Mouse (Mus musculus) lung, embryonic 14.5 days (tissue): ENCODE measurements at regions not wholly inside any gene's neighbourhood (a gene's known extent, or its start where the extent isn't known, plus 50 kb on each side); places are given as distances from the start of the nearest gene placed in this dataset.

Experiments
- ATAC-seq: fragments of 200-750 bp; cut with Nextera tagmentation; 2 replicates; pipeline ENCODE4 v1.8.0; 2017; ENCODE audit warnings: mild to moderate bottlenecking, moderate TSS enrichment, moderate library complexity; ENCODE audit not compliant: insufficient read depth
- DNase-seq: peaks from one replicate; pipeline ENCODE4 v3.0.0-alpha.2; 2015
- H3K27ac ChIP-seq: fragments of 300-500 bp; sonication (generic); 2 replicates; pipeline ENCODE4 v1.5.1; 2014; ENCODE audit warnings: low read depth, mild to moderate bottlenecking, moderate library complexity
- H3K27me3 ChIP-seq: fragments of 300-500 bp; sonication (generic); 2 replicates; pipeline ENCODE4 v1.6.1; 2014; ENCODE audit warnings: low read length, control low read depth; ENCODE audit not compliant: insufficient read depth
- H3K36me3 ChIP-seq: fragments of 300-500 bp; sonication (generic); 2 replicates; pipeline ENCODE4 v1.6.1; 2014; ENCODE audit warnings: control low read depth; ENCODE audit not compliant: insufficient read depth
- H3K4me1 ChIP-seq: fragments of 300-500 bp; sonication (generic); 2 replicates; pipeline ENCODE4 v1.6.1; 2014; ENCODE audit warnings: antibody characterized with exemption, control low read depth; ENCODE audit not compliant: insufficient read depth
- H3K4me2 ChIP-seq: fragments of 300-500 bp; sonication (generic); 2 replicates; pipeline ENCODE4 v1.6.1; 2014; ENCODE audit warnings: mild to moderate bottlenecking
- H3K4me3 ChIP-seq: fragments of 300-500 bp; sonication (generic); 2 replicates; pipeline ENCODE4 v1.5.1; 2014; ENCODE audit warnings: low read depth, low read length
- H3K9ac ChIP-seq: fragments of 300-500 bp; sonication (generic); 2 replicates; pipeline ENCODE4 v1.6.1; 2014
- H3K9me3 ChIP-seq: fragments of 300-500 bp; sonication (generic); 2 replicates; pipeline ENCODE4 v1.6.1; 2016; ENCODE audit warnings: low read depth, low read length, control low read depth
- CTCF ChIP-seq: IDR thresholded peaks from 2 replicates; pipeline ENCODE4 v1.5.1; 2016; ENCODE audit warnings: antibody characterized with exemption, low read depth
- WGBS: fragments of 180-500 bp; shearing (Covaris S2); extraction: QIAGEN DNeasy Blood & Tissue Kit; methylation state at CpG from one replicate; pipeline ENCODE4 v1.1.7; 2014; 5-methylcytosine and 5-hydroxymethylcytosine counted together

DNA sequence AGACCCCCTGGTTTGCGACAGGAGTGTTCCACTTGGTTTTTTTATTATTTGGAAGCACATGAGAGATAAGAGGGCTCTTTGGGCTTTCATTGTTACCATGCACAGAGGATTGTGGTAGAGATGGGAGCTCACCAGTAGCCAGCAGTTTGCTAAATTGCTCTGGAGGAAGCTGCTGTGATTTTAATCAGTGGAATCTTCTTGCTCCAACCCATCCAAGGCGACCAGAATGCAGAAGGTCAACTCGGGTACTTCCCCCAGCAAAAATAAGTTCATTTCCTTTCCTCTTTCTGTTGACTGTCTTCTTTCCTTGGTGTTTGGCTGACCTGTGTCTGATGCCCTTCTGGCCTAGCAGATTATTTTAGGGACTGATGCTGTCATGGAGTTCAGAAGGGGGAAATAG is 184.9 kb downstream of the Foxo1 start:
- 64% methylated on average over 3 of the region's 3 CpGs for WGBS
- DNase-seq (no peak), ATAC-seq (no peak)
- Histone ChIP-seq H3K4me2 (no peak overlapping the region), H3K4me1 (no peaks in the 10 kb centered on the region), H3K27ac (no peak overlapping the region), H3K9ac (no peak overlapping the region), H3K4me3 (no peak overlapping the region), H3K36me3 (no peaks in the 10 kb centered on the region), H3K9me3 (no peaks in the 10 kb centered on the region), H3K27me3 (no peaks in the 10 kb centered on the region)
- no peak for TF ChIP-seq CTCF

DNA sequence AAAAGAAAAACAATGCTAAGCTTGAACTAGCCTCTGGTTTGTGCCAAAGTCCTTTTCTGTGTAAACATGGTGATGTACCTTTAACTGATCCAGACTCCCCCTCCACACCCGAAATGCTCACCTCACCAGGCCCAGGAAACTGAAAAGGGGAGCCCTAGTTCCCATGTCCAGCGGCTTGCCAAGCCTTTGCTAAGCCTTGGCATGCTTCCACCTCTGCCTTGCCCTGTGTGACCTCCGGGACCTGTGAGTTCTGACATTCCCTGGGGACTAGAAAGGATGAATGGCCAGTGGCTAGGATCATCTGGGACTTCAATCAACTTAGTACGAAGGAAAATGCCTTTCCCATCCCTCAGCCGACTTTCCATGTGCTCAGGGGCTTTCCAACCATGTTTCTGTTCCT is 184.2 kb downstream of the Foxo1 start:
- no peak overlapping the region for H3K4me2 ChIP-seq
- no peaks in the 10 kb centered on the region for H3K27me3 ChIP-seq
- H3K9ac ChIP-seq = no peak overlapping the region
- no peak overlapping the region for H3K27ac ChIP-seq
- no peak for ATAC-seq
- 48% methylated on average over 5 of the region's 5 CpGs for WGBS
- H3K9me3 ChIP-seq = no peaks in the 10 kb centered on the region
- TF ChIP-seq CTCF = no peak
- DNase-seq = no peak
- no peaks in the 10 kb centered on the region for H3K4me1 ChIP-seq
- no peak overlapping the region for H3K4me3 ChIP-seq
- H3K36me3 ChIP-seq = no peaks in the 10 kb centered on the region

DNA sequence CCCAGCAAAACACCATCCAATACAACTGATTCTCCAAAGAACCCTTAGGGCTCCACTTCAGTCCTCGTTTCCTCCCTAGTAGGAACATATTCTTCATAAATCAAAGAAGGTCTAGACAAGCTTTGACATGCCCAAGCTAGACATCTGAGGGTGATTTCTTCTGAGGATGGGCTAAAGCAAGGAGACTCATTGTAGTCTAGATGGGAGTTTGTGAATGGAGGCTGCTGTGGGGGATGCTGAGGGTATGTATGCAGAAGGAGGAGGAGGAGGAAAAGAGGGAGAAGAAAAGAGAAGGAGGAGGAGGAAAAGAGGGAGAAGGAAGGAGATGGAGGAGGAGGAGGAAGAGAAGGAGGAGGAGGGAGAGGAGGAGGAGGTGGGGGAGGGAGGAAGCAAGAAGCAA is 178.9 kb downstream of the Foxo1 start:
- no peak overlapping the region for H3K4me2 ChIP-seq
- TF ChIP-seq CTCF = no peak
- H3K27me3 ChIP-seq = no peaks in the 10 kb centered on the region
- ATAC-seq = no peak
- no peaks in the 10 kb centered on the region for H3K9me3 ChIP-seq
- no peak overlapping the region for H3K9ac ChIP-seq
- no peak overlapping the region for H3K27ac ChIP-seq
- no peak overlapping the region for H3K4me3 ChIP-seq
- 27% methylated on average over 1 of the region's 1 CpGs for WGBS
- DNase-seq = no peak
- no peaks in the 10 kb centered on the region for H3K4me1 ChIP-seq
- no peaks in the 10 kb centered on the region for H3K36me3 ChIP-seq

DNA sequence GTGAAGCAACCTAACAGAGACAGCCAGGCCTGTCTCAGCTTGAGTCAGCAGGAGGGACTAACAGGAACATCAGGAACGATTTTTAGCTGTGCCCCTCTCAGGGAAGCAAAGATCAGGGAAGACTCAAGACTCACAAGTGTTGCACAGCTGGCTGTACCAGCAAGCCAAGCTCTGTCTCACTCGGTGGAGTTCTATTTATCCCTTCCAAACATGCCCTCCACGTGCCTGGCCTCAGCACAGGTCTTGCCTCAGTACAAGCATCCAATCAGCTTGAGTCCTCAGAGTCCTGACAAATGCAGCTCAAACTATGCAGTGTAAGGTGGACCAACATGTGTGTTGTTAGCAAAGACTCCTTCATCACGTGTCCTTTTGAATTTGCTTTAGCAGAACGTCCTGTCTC is 178.4 kb downstream of the Foxo1 start:
- no peak for TF ChIP-seq CTCF
- Histone ChIP-seq H3K27me3 (no peaks in the 10 kb centered on the region), H3K4me3 (no peak overlapping the region), H3K9ac (no peak overlapping the region), H3K27ac (no peak overlapping the region), H3K4me1 (no peaks in the 10 kb centered on the region), H3K4me2 (no peak overlapping the region), H3K9me3 (no peaks in the 10 kb centered on the region), H3K36me3 (no peaks in the 10 kb centered on the region)
- DNase-seq = no peak
- WGBS = 57% methylated on average over 5 of the region's 5 CpGs
- ATAC-seq = no peak

DNA sequence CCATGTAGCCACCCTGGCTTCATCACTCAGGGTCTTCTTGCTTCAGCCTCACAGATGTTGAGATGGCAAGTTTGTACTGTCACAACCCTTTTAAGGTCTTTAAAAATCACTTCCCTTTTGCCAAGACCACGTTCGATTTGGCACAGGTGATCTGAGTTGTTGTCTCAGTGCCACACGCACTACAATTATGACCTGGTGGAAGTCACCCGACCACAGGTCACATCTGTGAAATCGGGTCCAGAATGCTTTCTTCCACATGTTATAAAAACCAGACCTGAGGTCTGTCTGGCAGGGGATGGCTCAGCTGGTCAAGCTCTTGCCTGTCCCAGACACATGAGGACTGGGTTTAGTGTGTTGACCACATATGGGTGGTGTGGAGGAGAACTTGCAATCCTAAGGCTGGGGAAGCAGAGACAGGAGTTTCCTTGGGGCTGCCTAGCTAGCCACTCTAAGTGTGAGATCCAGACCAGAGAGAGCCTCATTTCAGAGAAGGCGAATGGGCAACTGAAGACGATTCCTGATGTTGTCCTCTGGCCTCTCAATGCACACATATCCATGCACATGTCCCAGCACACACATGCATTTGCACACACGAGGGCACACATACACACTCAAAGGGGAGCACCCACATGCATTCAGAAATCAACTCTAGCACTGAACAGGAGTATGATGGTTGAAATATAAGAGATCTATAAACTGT is 176.4 kb downstream of the Foxo1 start:
- no peaks in the 10 kb centered on the region for H3K4me1 ChIP-seq
- H3K27me3 ChIP-seq = no peaks in the 10 kb centered on the region
- TF ChIP-seq CTCF = no peak
- no peak for DNase-seq
- no peak for ATAC-seq
- no peak overlapping the region for H3K9ac ChIP-seq
- no peaks in the 10 kb centered on the region for H3K9me3 ChIP-seq
- 86% methylated on average over 8 of the region's 8 CpGs for WGBS
- no peak overlapping the region for H3K4me3 ChIP-seq
- no peak overlapping the region for H3K27ac ChIP-seq
- H3K36me3 ChIP-seq = no peaks in the 10 kb centered on the region
- no peak overlapping the region for H3K4me2 ChIP-seq

DNA sequence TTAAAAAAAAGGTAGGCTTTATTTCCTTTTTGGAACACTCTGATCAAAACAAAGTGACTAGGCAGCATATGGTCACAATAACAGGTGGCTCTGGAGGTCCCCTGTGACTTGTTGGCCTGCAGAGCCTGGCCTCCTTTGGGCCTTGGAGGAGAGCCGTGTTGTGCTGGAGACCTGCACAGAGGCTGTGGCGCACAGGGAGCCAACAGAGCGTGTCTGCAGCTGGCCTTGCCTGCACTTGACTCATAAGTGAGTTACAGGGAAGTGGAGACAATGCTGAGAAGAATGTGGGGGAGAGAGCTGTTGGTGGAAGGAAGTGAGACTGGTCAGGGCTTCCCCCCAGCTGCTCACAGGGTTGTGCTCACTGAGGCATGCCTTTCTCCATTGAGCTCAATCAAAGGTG is 175.7 kb downstream of the Foxo1 start:
- Histone ChIP-seq H3K4me3 (no peak overlapping the region), H3K4me2 (no peak overlapping the region), H3K4me1 (no peaks in the 10 kb centered on the region), H3K27ac (peak overlapping the region; percentile 61; the same call in 1 of the 2 replicates), H3K36me3 (no peaks in the 10 kb centered on the region), H3K27me3 (no peaks in the 10 kb centered on the region), H3K9ac (no peak overlapping the region), H3K9me3 (no peaks in the 10 kb centered on the region)
- no peak for TF ChIP-seq CTCF
- ATAC-seq (peak; percentile 65; the same call in 1 of the 2 replicates), DNase-seq (peak; percentile 39)
- WGBS = 44% methylated on average over 3 of the region's 3 CpGs

DNA sequence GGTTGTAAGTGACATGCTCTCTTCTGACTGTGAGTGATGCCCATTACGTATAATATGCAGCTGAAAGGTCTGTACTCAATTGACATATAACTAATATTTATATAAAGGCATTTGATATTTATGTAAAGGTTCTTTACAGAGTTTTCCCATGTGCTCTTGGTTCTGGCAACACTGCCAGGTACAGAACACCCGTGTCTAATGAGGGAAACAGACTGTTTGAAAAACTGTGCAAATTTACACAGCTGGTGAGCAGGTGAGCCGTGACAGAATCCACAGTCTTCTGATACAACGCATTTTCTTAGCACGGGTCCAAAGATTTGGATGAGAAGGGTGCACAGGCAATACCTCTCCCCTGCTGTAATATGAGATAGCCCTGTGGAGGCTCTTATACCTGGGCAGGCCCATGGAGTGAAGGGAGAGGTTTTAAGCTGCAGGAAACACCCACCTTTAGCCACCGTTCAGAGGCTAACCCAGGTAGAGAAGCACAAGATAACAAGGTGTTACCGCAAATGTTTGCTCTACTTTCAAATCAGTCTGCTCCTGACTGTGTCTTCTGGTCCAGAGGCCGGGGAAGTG is 161.0 kb downstream of the Foxo1 start:
- ATAC-seq = peak; percentile 73
- no peaks in the 10 kb centered on the region for H3K9me3 ChIP-seq
- 52% methylated on average over 8 of the region's 8 CpGs for WGBS
- H3K9ac ChIP-seq = no peak overlapping the region
- H3K27me3 ChIP-seq = no peaks in the 10 kb centered on the region
- no peak overlapping the region for H3K27ac ChIP-seq
- H3K4me2 ChIP-seq = no peak overlapping the region
- no peaks in the 10 kb centered on the region for H3K36me3 ChIP-seq
- H3K4me3 ChIP-seq = no peak overlapping the region
- no peak for TF ChIP-seq CTCF
- no peak for DNase-seq
- no peaks in the 10 kb centered on the region for H3K4me1 ChIP-seq
